Mouse (Mus musculus) erythroblast, embryonic 14.5 days (primary cell): ENCODE data around the gene Zglp1. TPM values are rescaled to one million over a fixed set of nuclear protein-coding genes. Genes with fewer than 3 reads are reported as not detected.

ENCODE experiments used
- H3K27me3 ChIP-seq: 2 replicates; pipeline ENCODE4 v1.6.1; 2012; ENCODE audit warnings: inconsistent platforms; ENCODE audit not compliant: control insufficient read depth
- H3K36me3 ChIP-seq: 2 replicates; pipeline ENCODE4 v1.6.1; 2012; ENCODE audit warnings: mild to moderate bottlenecking, inconsistent platforms; ENCODE audit not compliant: control insufficient read depth
- H3K4me1 ChIP-seq: 2 replicates; pipeline ENCODE4 v1.6.1; 2012; ENCODE audit warnings: inconsistent platforms; ENCODE audit not compliant: control insufficient read depth
- H3K4me3 ChIP-seq: replicated peaks from 2 replicates; pipeline ENCODE3; 2012; ENCODE audit warnings: moderate library complexity, mild to moderate bottlenecking, inconsistent platforms
- H3K9me3 ChIP-seq: 2 replicates; pipeline ENCODE4 v1.6.1; 2012; ENCODE audit warnings: low read length, inconsistent platforms, mixed read lengths; ENCODE audit not compliant: control insufficient read depth
- GATA1 ChIP-seq: IDR thresholded peaks from 2 replicates; pipeline ENCODE4 v1.6.1; 2012; ENCODE audit warnings: low read length, inconsistent platforms, mixed read lengths
- TAL1 ChIP-seq: IDR thresholded peaks from 3 replicates; pipeline ENCODE4 v1.6.1; 2012; ENCODE audit warnings: low read length, inconsistent platforms, mixed read lengths
- polyA plus RNA-seq: library from polyadenylated mRNA; stranded (reverse); fragments of >175 nt; gene quantifications from 2 replicates; pipeline ENCODE4 v1.2.3, GENCODE M21; 2012

Zglp1 gene
- polyA plus RNA-seq: 1.4 and 1.9 TPM in 2 replicates

DNA sequence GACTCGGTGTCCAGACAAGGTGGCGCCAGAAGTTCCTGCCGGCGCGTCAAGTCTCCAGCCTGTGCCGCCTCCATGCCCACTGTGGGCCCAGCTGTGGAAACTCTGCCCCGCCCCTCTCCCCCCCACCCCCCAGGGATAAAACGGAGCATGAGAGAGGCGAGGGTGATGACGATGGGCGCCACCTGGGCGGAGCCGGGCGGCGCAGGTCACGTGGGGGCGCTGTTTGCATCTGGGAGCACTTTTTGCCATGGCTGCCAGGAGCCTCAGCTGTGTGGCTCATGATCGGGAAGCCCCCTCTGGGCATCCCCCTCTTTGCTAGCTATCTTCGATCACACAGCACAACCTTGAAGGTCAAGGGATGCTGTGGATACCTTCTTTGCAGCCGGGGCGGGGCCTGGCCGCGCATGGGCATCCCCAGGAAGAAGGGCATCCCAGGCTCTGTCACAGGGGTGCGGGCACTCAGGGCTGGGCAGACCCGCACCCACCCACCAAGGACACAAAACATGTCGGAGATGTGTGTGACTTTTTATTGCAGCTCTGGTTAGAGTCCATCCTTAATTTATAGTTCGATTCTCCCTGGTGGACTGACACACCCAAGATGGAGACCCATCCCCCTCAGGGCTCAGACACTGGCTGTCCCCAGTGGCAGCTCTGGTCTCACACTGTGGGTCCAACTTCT lies at the start of gene Zglp1:
Gene Zglp1 (minus strand): TSS at position 88 of the 679 bp plus-strand sequence.
- no peak within 1 kb of the TSS for H3K4me3 ChIP-seq
- H3K27me3 ChIP-seq: no peaks in the 10 kb centered on the region
- no peak for TF ChIP-seq GATA1
- TF ChIP-seq TAL1: no peak
- peaks cover 16% of the 10 kb centered on the region for H3K4me1 ChIP-seq
- no peaks in the 10 kb centered on the region for H3K9me3 ChIP-seq
- peaks cover 67% of the 10 kb centered on the region for H3K36me3 ChIP-seq

DNA sequence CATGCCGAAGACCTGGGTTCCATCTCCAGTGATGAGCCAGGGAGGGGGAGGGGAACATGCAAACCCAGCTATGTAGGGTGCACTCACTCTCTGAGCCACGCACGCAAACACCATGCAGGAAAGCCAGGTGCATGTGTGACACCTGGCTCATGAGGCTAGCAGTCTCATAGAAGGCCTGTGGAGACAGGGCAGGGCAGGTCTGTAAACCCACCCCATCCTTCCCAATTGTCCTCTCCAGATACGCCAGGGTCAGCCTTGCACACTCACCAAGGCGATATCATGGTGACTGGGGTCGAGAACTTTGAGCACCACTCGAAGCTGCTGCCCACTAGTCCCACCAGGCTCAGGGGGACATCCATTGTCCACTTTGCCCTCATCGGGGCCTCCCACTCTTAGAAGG lies 48.2 kb upstream of the Zglp1 start:
- H3K4me3 ChIP-seq: no peak overlapping the region
- TF ChIP-seq TAL1 (no peak), GATA1 (no peak)
- peaks cover 22% of the 10 kb centered on the region for H3K36me3 ChIP-seq
- no peaks in the 10 kb centered on the region for H3K9me3 ChIP-seq
- H3K4me1 ChIP-seq: peaks cover 3% of the 10 kb centered on the region; the same call in 1 of the 2 replicates
- H3K27me3 ChIP-seq: no peaks in the 10 kb centered on the region

DNA sequence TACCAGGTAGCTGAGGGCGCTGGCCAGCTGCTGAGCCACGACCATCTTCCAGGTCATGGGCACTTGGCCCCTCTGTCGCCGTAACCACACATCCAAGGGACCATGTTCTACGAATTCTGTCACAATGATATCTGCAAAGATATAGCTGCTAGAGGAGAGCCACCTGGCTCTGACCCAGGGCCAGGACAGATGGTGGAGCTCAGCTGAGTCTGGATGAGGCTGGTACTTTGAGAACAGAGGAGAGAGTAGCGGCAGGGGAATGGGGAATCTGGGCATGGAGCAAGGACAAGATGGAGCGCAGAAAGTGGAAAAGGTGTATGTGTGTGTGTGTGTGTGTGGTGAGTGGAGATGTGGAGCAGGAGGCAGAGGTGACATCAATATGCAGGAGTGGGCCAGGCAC lies 47.3 kb upstream of the Zglp1 start:
- Histone ChIP-seq H3K4me3 (no peak overlapping the region), H3K27me3 (no peaks in the 10 kb centered on the region), H3K4me1 (peaks cover 3% of the 10 kb centered on the region; the same call in 1 of the 2 replicates), H3K9me3 (no peaks in the 10 kb centered on the region), H3K36me3 (peaks cover 19% of the 10 kb centered on the region)
- TF ChIP-seq GATA1 (no peak), TAL1 (no peak)

DNA sequence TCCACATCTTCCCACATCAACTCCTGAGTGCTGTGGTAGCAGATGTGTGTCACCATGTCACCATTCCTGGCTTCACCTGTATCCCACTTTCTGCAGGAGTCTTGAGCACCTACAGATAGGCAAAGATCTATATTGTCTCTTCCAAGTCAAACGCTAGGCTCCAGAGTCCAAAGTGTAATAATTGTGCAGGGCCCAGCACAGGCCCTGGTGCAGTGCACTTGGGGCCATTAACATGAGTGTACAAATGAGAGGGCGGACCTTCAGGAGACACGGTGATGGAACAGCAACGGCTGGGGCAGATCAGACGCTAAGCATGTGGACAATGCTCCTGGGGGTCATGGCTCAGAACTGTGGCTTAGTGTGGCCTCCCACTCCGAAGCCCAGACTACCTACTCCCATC lies 46.9 kb upstream of the Zglp1 start:
- H3K36me3 ChIP-seq: peaks cover 23% of the 10 kb centered on the region
- H3K27me3 ChIP-seq: no peaks in the 10 kb centered on the region
- H3K4me1 ChIP-seq: peaks cover 7% of the 10 kb centered on the region
- no peaks in the 10 kb centered on the region for H3K9me3 ChIP-seq
- TF ChIP-seq GATA1: no peak
- TF ChIP-seq TAL1: no peak
- H3K4me3 ChIP-seq: no peak overlapping the region

DNA sequence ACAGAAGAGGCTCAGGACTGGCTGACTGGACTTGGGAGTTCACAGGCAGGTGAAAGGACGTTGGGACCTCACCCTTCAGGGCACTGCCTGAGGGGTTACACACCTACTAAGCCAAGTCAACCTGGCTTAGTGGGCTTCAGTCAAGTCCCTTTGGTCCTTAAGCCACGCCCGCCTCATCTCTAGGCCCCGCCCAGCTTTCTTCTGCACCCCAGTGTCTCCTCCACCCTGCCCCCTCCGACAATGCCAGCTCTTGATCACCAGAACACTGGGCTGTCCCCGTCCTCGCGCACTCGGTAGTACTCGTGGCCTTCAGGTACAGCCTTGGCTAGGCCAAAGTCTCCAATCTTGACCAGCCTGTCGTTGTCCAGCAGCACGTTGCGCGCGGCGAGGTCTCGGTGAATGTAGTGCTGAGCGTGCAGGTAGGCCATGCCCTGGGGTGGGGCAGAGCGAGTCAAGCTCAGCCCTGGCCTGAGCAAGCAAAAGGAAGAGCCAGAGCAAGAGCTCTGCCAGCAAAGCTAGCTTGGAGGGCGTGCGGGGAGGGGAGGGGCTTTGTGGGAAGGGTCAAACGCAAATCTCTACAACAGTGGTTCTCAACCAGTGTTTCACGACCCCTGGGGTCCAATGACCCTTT lies 40.8 kb upstream of the Zglp1 start:
- no peaks in the 10 kb centered on the region for H3K27me3 ChIP-seq
- peaks cover 45% of the 10 kb centered on the region for H3K36me3 ChIP-seq
- no peak overlapping the region for H3K4me3 ChIP-seq
- H3K4me1 ChIP-seq: peaks cover 54% of the 10 kb centered on the region
- TF ChIP-seq TAL1 (no peak), GATA1 (no peak)
- no peaks in the 10 kb centered on the region for H3K9me3 ChIP-seq

DNA sequence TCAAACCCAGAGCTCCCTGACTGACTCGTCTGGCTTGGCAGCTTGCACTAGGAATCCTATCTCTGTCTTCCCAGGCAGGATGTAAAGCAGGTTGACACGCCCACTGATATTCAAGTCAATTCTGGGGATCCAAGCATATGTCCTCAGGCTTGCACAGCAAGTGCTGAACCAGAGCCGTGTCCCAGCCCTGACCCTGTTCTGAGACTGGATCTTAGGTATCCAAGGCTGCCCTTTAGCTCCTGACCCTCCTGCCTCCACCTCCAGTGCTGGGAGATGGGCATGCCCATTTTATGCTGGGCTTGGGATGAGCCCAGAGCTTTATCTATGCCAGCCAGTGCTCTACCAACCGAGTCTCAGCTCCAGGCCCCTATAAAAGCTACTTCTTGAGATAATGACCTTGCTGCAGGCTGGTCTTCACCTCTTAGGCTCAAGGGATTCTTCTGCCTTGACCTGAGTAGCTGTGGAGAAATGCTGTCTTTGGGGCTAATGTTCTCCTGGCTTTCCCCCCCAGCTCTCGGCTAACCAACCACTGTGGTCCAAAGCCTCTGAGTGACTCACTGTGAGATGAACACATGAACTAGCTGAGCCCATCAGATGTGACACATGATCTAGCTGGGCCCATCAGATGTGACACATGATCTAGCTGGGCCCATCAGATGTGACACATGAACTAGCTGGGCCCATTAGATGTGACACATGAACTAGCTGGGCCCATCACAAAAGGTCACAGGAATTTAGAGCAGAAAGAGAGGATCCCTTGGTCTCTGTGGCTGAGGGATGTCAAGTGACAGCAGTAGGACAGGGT lies 39.1 kb upstream of the Zglp1 start:
- H3K9me3 ChIP-seq: no peaks in the 10 kb centered on the region
- TF ChIP-seq TAL1 (peak; percentile 13; the same call in 1 of the 3 replicates), GATA1 (no peak; the same call in none of the 2 replicates)
- peaks cover 58% of the 10 kb centered on the region for H3K36me3 ChIP-seq
- peak overlapping the region; percentile 42 for H3K4me3 ChIP-seq
- H3K4me1 ChIP-seq: peaks cover 56% of the 10 kb centered on the region
- H3K27me3 ChIP-seq: no peaks in the 10 kb centered on the region

DNA sequence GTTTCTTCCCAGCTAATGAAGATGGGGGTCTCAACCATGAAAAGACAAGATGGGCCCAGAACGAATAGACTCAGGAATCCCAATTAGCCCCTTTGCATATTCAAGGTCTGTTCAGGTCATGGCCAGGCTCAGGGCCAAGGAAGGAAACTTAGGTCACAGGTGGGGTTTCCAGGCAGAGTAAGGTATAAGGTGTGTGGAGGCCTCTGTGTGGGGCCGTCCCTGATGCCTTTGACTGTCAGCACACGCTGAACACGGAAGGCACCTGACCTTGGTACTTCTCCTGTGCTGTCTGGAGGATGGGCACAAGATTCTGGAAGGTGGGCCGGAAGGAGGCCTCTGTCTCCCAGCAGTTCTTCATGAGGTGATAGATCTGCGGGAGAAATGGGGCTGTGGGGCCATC lies 37.9 kb upstream of the Zglp1 start:
- TF ChIP-seq GATA1: no peak
- no peak for TF ChIP-seq TAL1

DNA sequence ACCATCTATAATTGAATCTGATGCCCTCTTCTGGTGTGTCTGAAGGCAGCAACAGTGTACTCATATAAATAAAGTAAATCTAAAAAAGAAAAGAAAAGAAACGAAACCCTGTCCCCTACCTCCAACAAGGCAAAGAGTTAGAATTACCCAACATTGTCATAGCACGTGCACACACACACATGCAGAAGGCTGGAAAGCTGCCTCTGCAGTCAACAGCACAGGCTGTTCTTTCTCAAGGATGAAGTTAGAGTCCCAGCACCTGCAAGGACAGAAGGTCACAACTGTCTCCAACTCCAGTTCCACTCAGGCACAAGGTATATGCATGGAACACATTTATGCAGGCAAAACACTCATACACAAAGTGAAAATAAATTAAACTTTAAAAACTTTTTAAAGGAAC lies 35.2 kb upstream of the Zglp1 start:
- H3K27me3 ChIP-seq: no peaks in the 10 kb centered on the region
- H3K36me3 ChIP-seq: peaks cover 50% of the 10 kb centered on the region
- H3K4me1 ChIP-seq: peaks cover 71% of the 10 kb centered on the region
- H3K9me3 ChIP-seq: no peaks in the 10 kb centered on the region
- no peak overlapping the region for H3K4me3 ChIP-seq
- TF ChIP-seq GATA1 (no peak), TAL1 (no peak)

More for the DNA sequence above, 37.9 kb upstream of the Zglp1 start:
- peaks cover 61% of the 10 kb centered on the region for H3K36me3 ChIP-seq
- no peaks in the 10 kb centered on the region for H3K9me3 ChIP-seq
- no peak overlapping the region for H3K4me3 ChIP-seq
- peaks cover 66% of the 10 kb centered on the region for H3K4me1 ChIP-seq
- H3K27me3 ChIP-seq: no peaks in the 10 kb centered on the region
